Mouse (Mus musculus) common myeloid progenitor, adult 5-6 weeks (primary cell): Measurements from ENCODE around the gene Stambpl1. TPM values are rescaled to one million over a fixed set of nuclear protein-coding genes. Genes with fewer than 3 reads are reported as not detected.

Source experiments
- ATAC-seq: replicated peaks from 2 replicates; pipeline ENCODE4 v1.8.0; 2016; ENCODE audit warnings: low read depth, mild to moderate bottlenecking, moderate TSS enrichment, inconsistent platforms; ENCODE audit not compliant: poor library complexity, severe bottlenecking
- total RNA-seq: library from RNA; stranded (forward); fragments of 200-1000, 187-1606 nt; gene quantifications from 2 replicates; pipeline ENCODE4 v1.2.3, GENCODE M21; 2017

Gene Stambpl1
- total RNA-seq, 1 experiment from 2014 or later = 12.1 TPM

DNA sequence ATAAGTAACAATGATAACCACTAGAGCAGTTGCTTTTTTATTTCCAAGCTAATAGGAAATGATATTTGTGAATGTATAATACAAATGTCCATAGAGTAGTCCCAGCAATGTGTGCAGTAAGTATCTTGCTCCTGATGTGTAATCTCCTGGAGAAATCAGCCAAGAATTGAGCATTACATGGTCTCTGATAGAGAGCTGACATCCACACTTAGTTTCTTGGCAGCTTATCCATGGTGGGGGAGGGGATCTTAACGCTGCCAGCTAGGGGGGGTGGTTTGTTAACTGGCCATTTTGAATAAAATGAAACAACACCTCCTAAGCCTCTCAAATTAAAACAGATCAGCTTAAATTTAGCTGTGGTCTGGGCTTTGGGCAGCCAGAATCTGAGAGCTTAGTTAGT is 77.0 kb downstream of the Stambpl1 start:
- ATAC-seq = no peak

GRCm38 (mm10) chr19:34270106-34270726 is 78.2 kb downstream of the Stambpl1 start:
- peak; percentile 83 for ATAC-seq

- ATAC-seq = no peak
These were observed 78.9 kb downstream of the Stambpl1 start for GRCm38 (mm10) chr19:34270824-34271464.

- no peak for ATAC-seq
These were observed 81.0 kb downstream of the Stambpl1 start for GRCm38 (mm10) chr19:34273073-34273472.

DNA sequence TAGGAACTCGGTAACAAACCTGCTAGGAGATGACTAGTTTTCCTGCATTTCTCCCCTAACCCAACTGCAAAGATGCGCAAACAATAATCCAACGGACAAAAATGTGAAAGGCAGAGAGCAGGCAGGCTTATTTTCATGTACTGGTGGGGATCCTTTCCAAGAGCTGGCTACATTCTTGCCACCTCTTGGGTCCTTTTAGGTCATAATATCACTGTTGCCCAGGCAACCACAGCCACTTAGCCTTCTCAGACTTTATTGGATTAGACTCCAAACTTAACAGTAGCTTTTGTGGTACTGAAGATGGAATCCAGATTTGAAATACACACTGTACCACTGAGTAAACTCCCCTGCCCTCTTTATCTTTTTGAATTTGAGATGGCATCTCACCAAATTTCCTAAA is 86.0 kb downstream of the Stambpl1 start:
- ATAC-seq = no peak

GRCm38 (mm10) chr19:34283614-34284013 is 91.6 kb downstream of the Stambpl1 start:
- ATAC-seq = no peak

- ATAC-seq = peak; percentile 58; the same call in 1 of the 2 replicates
These were observed 92.4 kb downstream of the Stambpl1 start for GRCm38 (mm10) chr19:34284383-34284782.

DNA sequence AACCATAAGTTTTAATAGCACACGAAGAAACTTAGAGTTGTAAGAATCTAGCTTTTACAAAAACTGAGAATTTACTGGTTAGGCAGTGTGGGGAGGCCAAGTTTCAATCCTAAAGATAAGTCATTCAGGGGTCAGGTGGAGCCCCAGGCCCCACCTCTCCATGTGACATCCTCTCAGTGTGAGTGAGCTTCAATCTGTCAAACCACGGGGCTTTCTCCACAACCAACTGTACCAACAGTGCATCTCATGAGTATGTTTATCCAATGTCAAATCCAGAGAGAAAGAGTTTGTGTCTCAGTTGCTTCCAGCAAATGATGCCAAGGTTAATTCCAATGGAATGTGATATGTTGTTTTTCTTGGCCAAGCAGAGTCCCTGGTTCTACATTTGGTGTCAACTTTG is 92.8 kb downstream of the Stambpl1 start:
- no peak for ATAC-seq

DNA sequence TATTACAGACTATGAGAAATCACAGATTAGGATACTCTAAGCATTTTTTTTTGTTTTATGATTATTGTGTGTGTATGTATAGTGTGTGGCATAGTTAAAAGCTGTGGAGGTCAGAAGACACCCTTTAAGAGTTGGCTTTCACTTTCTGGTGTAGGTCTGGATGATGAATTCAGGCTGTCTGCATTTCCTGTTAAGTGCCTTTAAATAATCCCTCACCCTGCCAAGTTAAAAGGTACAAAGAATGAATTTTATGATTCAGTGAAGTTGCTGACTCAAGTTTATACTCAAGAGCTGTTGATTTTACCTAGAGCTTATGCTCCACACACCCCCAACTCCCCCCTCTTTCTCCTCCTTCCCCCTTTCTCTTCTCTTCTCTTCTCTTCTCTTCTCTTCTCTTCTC is 95.2 kb downstream of the Stambpl1 start:
- ATAC-seq = no peak

DNA sequence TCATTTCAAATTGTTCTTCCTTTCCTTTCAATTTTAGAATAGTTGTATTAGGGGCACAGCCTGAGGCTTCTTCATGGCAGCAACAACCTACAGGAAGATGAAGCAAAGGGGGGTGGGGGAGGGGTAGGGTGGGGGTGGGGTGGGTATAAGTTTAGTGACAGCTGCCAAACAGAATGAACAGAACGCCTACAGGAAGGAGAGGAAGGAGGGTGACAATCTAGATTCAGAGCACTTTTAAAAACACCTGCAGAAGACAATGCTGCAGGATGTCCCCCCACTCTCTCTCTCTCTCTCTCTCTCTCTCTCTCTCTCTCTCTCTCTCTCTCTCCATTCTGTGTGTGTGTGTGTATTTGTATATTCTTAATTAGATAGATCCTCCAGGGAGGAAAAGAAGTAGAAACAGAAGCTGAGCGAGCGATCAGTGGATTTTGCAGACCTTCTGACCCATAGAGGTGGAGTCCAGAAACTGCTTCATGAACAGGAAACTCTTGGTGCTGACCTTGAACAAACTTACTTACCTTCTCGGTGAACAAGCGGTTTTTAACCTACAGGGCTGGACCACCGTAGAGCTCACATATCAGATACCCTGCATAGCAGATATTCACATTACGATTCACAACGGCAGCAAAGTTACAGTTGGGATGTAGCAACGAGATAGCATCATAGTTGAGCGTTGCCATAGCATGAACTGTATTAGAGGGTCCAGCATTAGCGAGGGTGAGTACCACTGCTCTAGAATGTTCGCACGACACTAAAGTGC is 95.8 kb downstream of the Stambpl1 start:
- ATAC-seq = no peak

DNA sequence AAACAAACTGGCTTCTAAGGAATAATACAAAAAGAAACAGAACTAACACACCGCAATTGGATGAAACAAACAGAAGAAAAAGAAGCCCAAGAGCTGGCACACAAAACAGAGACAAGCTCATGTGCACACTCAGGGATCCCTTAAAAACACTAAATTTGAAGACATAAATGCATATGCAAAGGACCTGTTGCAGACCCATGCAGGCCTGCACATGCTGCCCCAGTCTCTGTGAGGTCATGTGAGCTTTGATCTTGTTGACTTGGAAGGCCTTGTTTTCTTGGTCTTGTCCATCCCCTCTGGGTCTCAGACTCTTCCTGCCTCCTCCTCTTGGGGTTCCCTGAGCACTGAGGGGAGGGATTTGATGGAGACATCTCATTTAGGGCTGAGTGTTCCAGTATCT is 96.7 kb downstream of the Stambpl1 start:
- no peak for ATAC-seq

Other genes starting within 250 kb of the Stambpl1 start
- not detected in 2 replicates for gene Lipf, start 231.0 kb upstream of the Stambpl1 start, total RNA-seq
- gene Lipk, start 183.9 kb upstream of the Stambpl1 start, total RNA-seq = not detected in 2 replicates
- gene Lipn, start 124.9 kb upstream of the Stambpl1 start, total RNA-seq = not detected in 2 replicates
- not detected in 2 replicates for gene Lipm, start 91.3 kb upstream of the Stambpl1 start, total RNA-seq
- gene Ankrd22, start 26.2 kb upstream of the Stambpl1 start, total RNA-seq = 0.32 TPM in 1 of 2 replicates, not detected in the other
- not detected in 2 replicates for gene Acta2, start 63.4 kb downstream of the Stambpl1 start, total RNA-seq
- gene Fas, start 98.4 kb downstream of the Stambpl1 start, total RNA-seq = 0.44 and 0.73 TPM in 2 replicates